Mouse (Mus musculus) E14TG2a.4 (cell line): ENCODE measurements around the gene Tspan9.

ENCODE experiments used
- H3K27me3 ChIP-seq: 2 replicates; pipeline ENCODE4 v1.6.1; 2014; ENCODE audit warnings: low read length, control low read depth; ENCODE audit not compliant: insufficient read depth
- H3K36me3 ChIP-seq: 2 replicates; pipeline ENCODE4 v1.6.1; 2014; ENCODE audit warnings: low read length, control low read depth; ENCODE audit not compliant: insufficient read depth
- H3K4me1 ChIP-seq: replicated peaks from 2 replicates; pipeline ENCODE4 v1.6.1; 2014; ENCODE audit warnings: low read depth, low read length, control low read depth
- H3K4me3 ChIP-seq: replicated peaks from 2 replicates; pipeline ENCODE4 v1.5.1; 2014; ENCODE audit warnings: mild to moderate bottlenecking, low read length
- H3K9me3 ChIP-seq: 2 replicates; pipeline ENCODE4 v1.6.1; 2014; ENCODE audit warnings: low read length, control low read depth
- CTCF ChIP-seq: conservative IDR thresholded peaks from 2 replicates; pipeline ENCODE4 v1.5.1; 2014; ENCODE audit warnings: low read length
- NANOG ChIP-seq: IDR thresholded peaks from 2 replicates; pipeline ENCODE4 v1.6.1; 2014; ENCODE audit warnings: borderline replicate concordance, low read length, mixed read lengths
- POU5F1 ChIP-seq: IDR thresholded peaks from 2 replicates; pipeline ENCODE4 v1.6.1; 2014; ENCODE audit warnings: low read length, borderline replicate concordance

The Tspan9 gene

DNA sequence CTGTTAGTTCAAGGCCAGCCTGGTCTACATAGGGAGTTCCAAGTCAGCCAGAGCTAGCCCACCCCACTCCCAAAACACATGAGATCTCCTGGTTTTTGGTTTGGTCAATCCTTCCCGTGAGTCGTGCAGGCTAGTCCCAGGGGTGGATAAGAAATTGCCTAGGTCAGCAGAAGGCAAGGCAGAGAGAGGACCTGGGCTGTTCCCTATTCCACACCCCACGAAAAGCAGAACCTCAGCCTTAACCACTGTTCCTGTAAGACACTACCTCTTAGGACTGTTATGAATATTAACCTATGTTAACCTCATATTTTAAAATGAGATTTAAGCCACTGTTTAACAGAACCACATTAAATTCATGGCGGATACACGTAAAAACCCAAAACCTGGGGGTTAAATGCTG, 8.4 kb downstream of the Tspan9 start:
- Histone ChIP-seq H3K9me3 (no peaks in the 10 kb centered on the region), H3K4me3 (no peak overlapping the region), H3K4me1 (peaks cover 65% of the 10 kb centered on the region), H3K36me3 (no peaks in the 10 kb centered on the region), H3K27me3 (no peaks in the 10 kb centered on the region)
- TF ChIP-seq NANOG (no peak), POU5F1 (no peak), CTCF (no peak)

DNA sequence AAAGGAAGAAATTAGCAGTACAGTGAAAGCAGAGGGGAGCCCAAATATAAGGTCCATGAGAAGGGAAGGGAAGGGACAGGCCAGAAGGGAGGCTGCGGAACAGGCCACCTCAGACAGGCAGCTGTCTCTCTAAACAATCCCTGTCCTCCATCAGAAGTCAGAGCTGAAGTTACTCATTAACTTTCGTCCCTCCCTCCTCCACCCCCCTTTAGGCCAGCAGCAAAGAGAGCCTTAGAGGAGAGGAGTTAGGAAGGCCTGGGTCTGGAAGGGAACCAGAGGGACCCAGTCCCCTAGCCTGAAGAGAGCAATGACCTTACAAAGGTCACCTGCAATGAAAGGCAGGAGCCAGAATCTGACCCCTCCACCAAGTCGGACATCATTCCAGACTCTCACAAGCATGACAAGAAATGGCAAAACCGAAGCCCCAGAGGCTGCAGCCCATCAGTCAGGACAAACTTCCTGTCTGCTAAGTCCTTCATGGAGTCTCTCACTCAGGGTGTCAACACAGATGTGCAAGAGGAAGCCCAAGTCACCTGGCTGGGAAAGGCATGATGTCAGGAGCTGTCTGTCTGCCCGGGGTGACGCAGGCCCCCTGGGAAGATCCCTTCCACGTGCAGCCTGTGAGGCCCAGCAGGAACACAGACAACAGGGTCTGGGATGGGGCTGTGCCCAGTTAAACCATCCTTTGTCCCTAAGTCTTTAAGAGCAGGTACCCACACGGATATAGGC, 9.0 kb downstream of the Tspan9 start:
- Histone ChIP-seq H3K4me1 (peaks cover 64% of the 10 kb centered on the region), H3K36me3 (no peaks in the 10 kb centered on the region), H3K9me3 (no peaks in the 10 kb centered on the region), H3K4me3 (peak overlapping the region; percentile 49), H3K27me3 (no peaks in the 10 kb centered on the region)
- TF ChIP-seq CTCF (no peak), NANOG (no peak), POU5F1 (no peak)

GRCm38 (mm10) chr6:128133679-128134191, 9.7 kb downstream of the Tspan9 start:
- no peaks in the 10 kb centered on the region for H3K27me3 ChIP-seq
- peaks cover 58% of the 10 kb centered on the region for H3K4me1 ChIP-seq
- H3K36me3 ChIP-seq: peaks cover 5% of the 10 kb centered on the region
- TF ChIP-seq POU5F1 (no peak), CTCF (no peak), NANOG (no peak)
- H3K4me3 ChIP-seq: peak overlapping the region; percentile 49
- H3K9me3 ChIP-seq: no peaks in the 10 kb centered on the region

DNA sequence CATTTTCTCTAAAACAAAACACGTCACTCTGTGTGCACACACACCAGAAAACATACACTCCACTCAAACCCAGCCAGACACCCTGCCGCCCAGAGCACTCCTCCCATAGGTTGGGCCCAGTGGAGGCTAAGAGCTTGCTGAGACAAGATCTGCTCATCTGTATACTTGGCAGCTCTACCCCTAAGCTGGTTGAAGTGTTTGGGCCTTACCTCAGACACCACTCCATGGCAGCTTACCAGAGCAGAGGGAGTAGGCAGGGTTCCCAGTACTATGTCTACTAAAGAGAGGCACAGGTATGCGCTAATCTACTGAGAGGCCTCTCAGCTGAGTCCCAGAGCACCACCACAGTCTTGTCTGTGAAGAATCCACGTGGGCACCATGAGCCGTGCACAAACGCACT, 10.8 kb downstream of the Tspan9 start:
- peaks cover 10% of the 10 kb centered on the region for H3K36me3 ChIP-seq
- TF ChIP-seq CTCF: no peak
- TF ChIP-seq NANOG: no peak
- no peak for TF ChIP-seq POU5F1
- H3K4me1 ChIP-seq: peaks cover 57% of the 10 kb centered on the region
- H3K9me3 ChIP-seq: no peaks in the 10 kb centered on the region
- H3K4me3 ChIP-seq: no peak overlapping the region
- no peaks in the 10 kb centered on the region for H3K27me3 ChIP-seq

DNA sequence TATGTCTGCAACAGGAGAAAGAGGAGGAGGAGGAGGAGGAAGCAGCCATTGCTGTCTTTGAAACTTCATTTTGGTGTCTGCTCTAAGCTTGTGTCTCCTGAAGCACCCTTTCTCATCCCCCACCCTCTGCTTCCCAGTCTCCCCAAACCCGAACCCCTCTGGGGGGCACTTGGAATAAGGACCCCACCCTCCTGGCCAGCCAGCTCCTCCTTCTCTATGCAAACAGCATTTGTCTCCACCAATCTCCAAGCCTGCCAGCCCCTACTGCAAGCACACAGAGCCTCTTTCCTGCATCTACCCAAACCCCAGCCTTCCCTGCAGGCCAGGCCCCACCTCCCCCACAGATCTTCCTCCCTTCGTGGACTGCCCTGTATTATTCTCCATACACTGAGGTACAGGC, 12.0 kb downstream of the Tspan9 start:
- Histone ChIP-seq H3K27me3 (no peaks in the 10 kb centered on the region), H3K4me3 (no peak overlapping the region), H3K9me3 (no peaks in the 10 kb centered on the region), H3K4me1 (peaks cover 55% of the 10 kb centered on the region), H3K36me3 (peaks cover 19% of the 10 kb centered on the region)
- no peak for TF ChIP-seq CTCF
- TF ChIP-seq NANOG: no peak
- TF ChIP-seq POU5F1: no peak

- peaks cover 21% of the 10 kb centered on the region for H3K36me3 ChIP-seq
- no peaks in the 10 kb centered on the region for H3K9me3 ChIP-seq
- TF ChIP-seq POU5F1: no peak
- no peak for TF ChIP-seq CTCF
- TF ChIP-seq NANOG: no peak
- no peaks in the 10 kb centered on the region for H3K27me3 ChIP-seq
- no peak overlapping the region for H3K4me3 ChIP-seq
- peaks cover 47% of the 10 kb centered on the region for H3K4me1 ChIP-seq
Measured at GRCm38 (mm10) chr6:128130686-128131085, 12.7 kb downstream of the Tspan9 start.

DNA sequence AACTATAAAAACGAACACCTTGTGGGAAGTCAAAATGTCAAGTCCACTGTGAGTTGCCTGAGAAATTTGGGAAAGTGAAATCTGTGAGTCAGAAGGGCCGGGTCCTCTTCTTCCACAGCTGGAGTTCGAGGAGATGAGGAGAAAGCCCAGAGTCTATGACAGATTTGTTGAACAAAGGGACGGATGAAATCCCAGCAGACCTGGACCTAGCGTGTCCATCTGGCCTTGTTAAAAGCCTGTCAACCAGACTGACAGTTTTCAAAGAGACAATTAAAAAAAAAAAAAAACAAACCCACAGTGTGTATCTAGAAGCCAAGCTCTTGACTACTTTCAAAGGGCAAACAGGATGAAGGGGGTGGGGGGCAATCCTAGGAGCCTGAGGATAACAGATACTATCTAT, 14.0 kb downstream of the Tspan9 start:
- H3K27me3 ChIP-seq: no peaks in the 10 kb centered on the region

DNA sequence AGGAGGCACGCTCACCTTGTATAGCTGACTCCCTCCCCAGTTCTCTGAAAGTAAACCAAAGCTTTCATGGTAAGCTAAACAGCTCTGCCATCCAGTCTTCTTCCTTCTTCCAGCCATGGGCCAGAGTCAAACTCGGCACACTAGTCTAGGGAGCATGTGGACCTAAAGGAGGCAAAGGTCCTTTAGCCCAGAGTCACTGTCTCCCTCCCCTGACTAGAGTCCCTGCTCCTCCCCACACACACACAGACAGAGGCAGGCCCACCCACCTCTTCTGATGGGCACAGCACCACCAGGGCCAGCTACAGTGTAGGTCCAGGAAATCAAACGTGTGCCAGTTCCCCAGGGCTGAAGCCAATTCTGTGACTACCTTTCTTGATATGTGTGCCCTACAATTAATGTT, 16.1 kb downstream of the Tspan9 start:
- H3K36me3 ChIP-seq: peaks cover 33% of the 10 kb centered on the region
- H3K4me3 ChIP-seq: no peak overlapping the region
- no peaks in the 10 kb centered on the region for H3K9me3 ChIP-seq
- no peak for TF ChIP-seq NANOG
- no peak for TF ChIP-seq POU5F1
- no peak for TF ChIP-seq CTCF
- H3K4me1 ChIP-seq: peaks cover 25% of the 10 kb centered on the region
- H3K27me3 ChIP-seq: no peaks in the 10 kb centered on the region

More for the DNA sequence above, 14.0 kb downstream of the Tspan9 start:
- peaks cover 27% of the 10 kb centered on the region for H3K36me3 ChIP-seq
- no peak overlapping the region for H3K4me3 ChIP-seq
- H3K9me3 ChIP-seq: no peaks in the 10 kb centered on the region
- no peak for TF ChIP-seq NANOG
- TF ChIP-seq POU5F1: no peak
- no peak for TF ChIP-seq CTCF
- peaks cover 39% of the 10 kb centered on the region for H3K4me1 ChIP-seq

DNA sequence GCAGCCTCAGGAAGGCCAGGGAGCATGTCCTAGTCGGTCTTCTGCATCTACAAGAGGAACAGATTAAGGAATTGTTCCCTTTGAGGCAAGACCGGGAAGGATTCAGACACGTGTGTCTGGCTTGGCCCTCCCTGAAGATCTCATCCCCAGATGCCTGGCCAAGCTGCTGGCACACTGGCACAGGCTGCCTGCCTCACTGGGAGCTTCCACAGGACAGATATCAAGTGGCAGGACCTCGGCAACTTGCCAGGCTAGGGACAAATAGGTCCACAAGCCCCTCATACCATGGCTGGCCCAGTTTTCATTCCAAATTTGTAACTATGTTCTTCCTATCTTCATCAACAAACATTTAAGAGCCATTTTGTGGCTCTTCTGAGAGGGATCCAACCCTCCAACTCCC, 16.5 kb downstream of the Tspan9 start:
- H3K4me3 ChIP-seq: no peak overlapping the region
- H3K9me3 ChIP-seq: no peaks in the 10 kb centered on the region
- TF ChIP-seq NANOG: no peak
- no peak for TF ChIP-seq CTCF
- TF ChIP-seq POU5F1: no peak
- H3K36me3 ChIP-seq: peaks cover 38% of the 10 kb centered on the region
- peaks cover 26% of the 10 kb centered on the region for H3K4me1 ChIP-seq
- no peaks in the 10 kb centered on the region for H3K27me3 ChIP-seq
